In the genomic region with DNA sequence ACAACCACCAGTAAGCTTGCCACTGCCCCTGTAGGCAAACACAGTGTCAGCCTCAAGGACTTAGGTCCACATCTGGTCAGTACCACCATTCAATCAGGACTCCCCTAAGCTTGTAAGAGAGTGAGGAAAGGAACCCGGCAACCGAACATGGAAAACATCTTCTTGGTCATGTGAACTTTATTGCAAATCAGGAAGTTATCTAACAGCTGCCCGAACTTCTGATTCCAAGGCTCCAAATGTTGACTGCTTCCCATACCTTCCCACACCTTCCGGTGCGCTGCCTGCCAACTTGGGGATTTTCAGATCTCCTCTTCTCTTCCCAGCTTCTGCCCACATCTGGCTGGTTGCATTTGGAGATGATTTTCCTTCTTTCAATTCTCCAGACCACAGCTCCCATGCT, we compare ENCODE assay signal across 15 mouse cellular contexts. TPM values are rescaled to one million over a fixed set of nuclear protein-coding genes. Genes with fewer than 3 reads are reported as not detected.
"Had no signal": no experiment of that assay in that cellular context is flagged by ENCODE, and none has a peak within 500 bp of the region (broad histone marks: within the 10 kb centered on the region; RNA-seq: fewer than 3 reads in every experiment).

No protein-coding gene starts in this region.

- DNase-seq: kidney, adult 8-10 months; kidney, postnatal 25 days; layer of hippocampus, adult 9-11 months; layer of hippocampus, postnatal 36 days; lung, adult 2 months; lung, postnatal 10 days; right cerebral cortex, adult 18-20 months; right cerebral cortex, postnatal 25 days; thymus, postnatal 36 days had no signal

- H3K4me3 ChIP-seq: limb, embryonic 13.5 days; megakaryocyte, embryonic 14.5 days; midbrain, embryonic 15.5 days had no signal

- H3K4me1 ChIP-seq: megakaryocyte, embryonic 14.5 days; midbrain, embryonic 15.5 days had no signal

- H3K36me3 ChIP-seq: limb, embryonic 13.5 days; midbrain, embryonic 15.5 days had no signal

- H3K27ac ChIP-seq: limb, embryonic 13.5 days; liver, embryonic 14.5 days; macrophage; midbrain, embryonic 15.5 days had no signal

- H3K4me2 ChIP-seq: limb, embryonic 13.5 days; midbrain, embryonic 15.5 days had no signal

- H3K9me3 ChIP-seq: limb, embryonic 13.5 days; megakaryocyte, embryonic 14.5 days; midbrain, embryonic 15.5 days had no signal

- H3K9ac ChIP-seq: limb, embryonic 13.5 days; liver, embryonic 14.5 days; midbrain, embryonic 15.5 days had no signal

- ATAC-seq: intestine, postnatal 0 days; midbrain, embryonic 15.5 days had no signal

RNA-seq across cellular contexts. Expression of a gene that starts 26.4 kb away (rescaled TPM):
- polyA plus RNA-seq: macrophage; midbrain, embryonic 15.5 days had no signal
